Mouse (Mus musculus) large intestine, adult 2 months (tissue): Measurements from ENCODE around the gene Emsy. TPM values are rescaled to one million over a fixed set of nuclear protein-coding genes. Genes with fewer than 3 reads are reported as not detected.

Experiments
- DNase-seq: peaks from one replicate; pipeline ENCODE4 v3.0.0-alpha.2; 2012; ENCODE audit warnings: low read depth, low spot score
- WGBS: fragments of 180-500 bp; shearing (Covaris S2); methylation state at CpG from one replicate; pipeline ENCODE4 v1.1.7; 2018; 5-methylcytosine and 5-hydroxymethylcytosine counted together
- polyA plus RNA-seq: library from polyadenylated mRNA; depleted of rRNA; stranded (reverse); fragments of >200 nt; gene quantifications from 2 replicates; pipeline ENCODE4 v1.2.3, GENCODE M21; 2012; rRNA removed

Gene Emsy
- 8.8 and 14.6 TPM in 2 replicates for polyA plus RNA-seq

DNA sequence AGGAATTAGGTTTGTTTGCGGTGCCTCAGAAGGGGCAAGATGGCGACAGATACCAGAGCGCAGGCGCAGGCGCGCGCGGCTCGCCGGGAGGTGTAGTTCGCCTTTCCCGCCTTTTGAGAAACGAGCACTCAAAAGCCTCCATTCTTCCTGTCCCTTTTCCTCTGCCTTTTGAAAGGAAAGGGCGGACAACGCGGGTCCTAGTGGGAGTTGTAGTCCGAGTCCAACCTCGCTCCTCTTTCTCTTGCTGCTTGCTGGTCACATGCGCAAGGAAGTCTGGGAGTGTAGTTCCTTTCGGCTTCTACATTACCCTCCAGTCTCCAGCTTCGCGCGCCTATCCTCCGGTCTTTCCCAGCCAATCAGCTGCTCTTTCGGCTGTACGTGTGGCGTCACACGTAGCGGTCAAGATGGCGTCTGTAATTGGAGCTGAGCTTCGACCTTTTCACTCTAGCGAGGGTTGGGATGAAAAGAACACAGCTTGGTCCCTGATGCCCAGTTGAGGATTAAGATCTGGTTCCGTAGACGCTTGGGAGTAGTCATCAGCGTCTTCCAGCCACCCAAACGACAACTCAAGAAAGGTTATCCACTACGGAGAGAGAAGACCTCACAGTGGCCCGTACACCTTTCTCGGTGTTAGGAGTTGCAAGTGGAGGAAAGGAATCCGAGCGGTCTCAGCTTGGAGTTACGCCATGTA lies at the start of gene Emsy:
Gene Emsy (minus strand): TSS at position 253 of the 691 bp plus-strand sequence.
- DNase-seq: peak; percentile 94
- under 1% methylated on average over 42 of the region's 42 CpGs for WGBS

DNA sequence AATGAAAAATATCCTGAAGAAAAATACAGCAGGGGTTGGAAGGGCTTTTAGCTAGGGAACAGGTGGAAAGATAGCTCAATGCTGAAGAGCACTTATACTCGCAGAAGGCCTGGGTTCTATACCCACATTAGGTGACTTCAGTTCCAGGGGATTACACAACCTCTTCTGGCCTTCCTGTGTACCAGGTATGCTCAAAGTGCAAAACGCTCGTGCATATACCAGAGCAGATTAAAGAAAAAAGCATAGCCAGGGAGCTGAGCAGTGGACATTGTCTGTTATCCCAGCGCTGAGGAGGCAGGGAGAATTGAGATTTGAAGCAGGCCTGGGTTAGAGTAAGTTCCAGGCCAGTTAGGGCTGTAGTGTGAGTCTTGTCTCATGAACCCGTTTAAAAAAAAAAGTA lies 47.7 kb upstream of the Emsy start:
- WGBS: 25% methylated on average over 5 of the region's 5 CpGs
- DNase-seq: no peak

DNA sequence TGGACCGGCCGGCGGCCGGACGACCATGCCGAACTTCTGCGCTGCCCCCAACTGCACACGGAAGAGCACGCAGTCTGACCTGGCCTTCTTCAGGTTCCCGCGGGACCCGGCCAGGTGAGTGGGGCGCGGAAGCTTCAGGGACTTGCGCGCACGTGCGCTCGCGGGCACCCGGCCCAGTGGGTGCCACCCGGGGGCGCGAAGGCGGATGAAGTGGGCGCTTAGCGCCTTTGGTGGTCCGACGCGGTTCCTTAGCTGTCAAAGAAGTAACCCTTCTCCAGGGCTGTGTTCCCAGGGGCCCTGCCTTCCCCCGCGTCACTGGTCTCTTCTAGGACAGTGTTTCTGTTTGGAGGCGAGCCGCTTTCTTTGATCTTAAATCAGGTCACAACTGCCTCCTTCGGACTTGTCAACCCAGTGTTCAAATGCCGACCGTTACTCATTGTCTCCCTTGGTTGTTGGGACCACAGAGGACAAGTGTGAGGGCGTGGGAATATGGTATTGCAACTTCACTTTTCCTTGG lies 46.8 kb upstream of the Emsy start:
- WGBS: under 1% methylated on average over 38 of the region's 38 CpGs
- DNase-seq: no peak

DNA sequence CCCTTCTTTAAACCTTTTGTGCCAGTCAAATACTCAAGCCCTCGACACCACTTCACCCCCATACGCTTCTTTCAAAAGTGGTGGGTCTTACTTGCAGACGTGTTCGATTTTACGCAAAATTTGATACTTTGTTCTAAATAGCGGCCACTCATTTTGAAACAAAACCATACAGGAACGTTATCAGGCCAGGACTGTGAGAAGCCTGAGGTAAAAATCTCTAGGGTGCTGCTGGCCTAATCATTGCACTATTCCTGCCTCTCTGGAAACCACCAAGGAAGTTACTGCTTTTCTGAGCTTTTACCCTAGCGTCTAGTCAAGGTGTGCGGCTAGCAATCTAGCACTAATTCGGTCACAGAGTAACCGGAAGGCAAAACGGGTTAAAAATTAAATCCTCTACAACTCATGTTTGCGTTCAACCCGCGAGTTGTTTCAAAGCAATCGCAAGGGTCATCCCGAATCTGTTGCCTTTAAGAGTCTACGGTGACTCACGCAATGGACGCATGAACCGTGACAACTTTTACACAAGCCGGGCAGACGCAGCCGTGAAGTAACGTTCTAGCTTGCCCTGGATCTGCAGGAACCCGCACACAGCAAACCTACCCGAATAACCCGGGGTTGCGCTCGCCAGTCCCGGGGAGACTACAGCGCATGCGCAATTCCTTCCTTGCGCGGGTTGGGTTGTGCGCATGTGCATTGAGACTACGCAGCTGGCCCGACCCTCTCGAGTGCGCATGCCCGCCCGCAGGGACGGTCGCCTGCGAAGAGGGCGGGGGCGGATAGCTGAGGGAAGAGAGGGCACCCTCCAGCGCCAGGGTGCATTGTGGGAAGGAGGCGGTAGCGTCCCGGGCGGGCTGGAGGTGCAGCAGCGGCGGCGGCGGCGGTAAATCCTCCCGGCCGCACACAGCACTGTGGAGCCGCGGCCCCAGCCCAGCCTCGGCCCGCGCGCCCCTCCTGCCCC lies 46.0 kb upstream of the Emsy start, which contains the start of gene Thap12:
Gene Thap12 (plus strand): TSS at position 821 of the 958 bp plus-strand sequence.
- WGBS: under 1% methylated on average over 65 of the region's 65 CpGs
- DNase-seq: peak; percentile 93

DNA sequence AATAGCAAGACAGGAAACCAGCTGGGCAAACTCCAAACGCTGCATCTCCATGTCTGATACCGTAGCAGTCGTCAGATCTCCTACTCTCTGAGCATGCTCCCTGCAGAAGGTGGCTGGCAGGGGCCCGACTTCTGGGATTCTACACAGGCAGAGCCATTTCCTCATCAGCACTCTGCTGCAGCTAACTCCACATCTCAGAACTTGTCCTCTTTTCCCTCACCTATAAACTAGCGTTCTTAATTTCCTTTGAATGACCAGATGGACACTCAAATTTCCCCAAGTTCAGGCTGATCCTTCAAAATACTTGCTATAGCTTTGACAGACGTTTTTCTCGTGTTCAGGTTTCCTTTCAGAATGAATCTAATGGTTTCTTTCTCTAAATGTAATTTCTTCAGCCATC lies 45.2 kb upstream of the Emsy start:
- whole genome bisulfite sequencing: 14% methylated on average over 7 of the region's 7 CpGs

DNA sequence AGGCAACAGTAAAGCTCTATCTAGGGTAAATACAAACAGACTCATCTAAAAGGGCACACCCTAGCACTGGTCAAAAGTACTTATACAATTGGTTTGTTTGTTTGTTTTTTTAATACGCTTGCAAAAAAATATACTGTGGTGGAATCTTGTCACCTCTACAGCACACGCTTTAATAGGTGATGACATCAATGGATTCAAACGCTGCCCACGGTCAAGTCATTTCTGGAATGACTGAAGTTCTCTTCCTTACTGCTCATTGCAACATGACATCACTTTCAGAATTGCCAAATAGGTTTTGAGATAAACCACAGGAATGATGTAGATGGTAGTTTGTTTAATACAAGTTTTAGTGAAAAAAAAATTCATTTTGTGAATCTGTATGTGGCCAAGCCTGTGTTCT lies 42.0 kb upstream of the Emsy start:
- 86% methylated on average over 4 of the region's 4 CpGs for WGBS
- DNase-seq: no peak

More for the DNA sequence above, 45.2 kb upstream of the Emsy start:
- DNase-seq: no peak

DNA sequence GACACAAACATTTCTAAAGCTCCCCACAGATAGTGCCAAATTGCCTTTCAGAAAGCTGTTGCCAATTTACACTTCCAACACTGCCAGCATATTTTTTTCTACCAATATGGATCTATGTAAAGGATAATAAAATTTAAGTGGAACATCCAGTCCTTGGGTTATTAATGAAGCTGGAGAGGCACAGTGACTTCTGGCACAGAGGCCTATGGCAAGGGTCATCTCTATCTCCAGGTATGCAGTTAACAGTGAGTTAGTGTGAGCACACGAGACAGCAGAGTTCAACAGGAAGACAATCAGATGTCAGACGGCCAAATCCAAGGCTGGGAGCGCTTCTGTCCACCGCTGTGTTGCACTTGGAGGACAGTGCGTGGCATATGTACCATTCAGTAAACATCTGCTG lies 41.5 kb upstream of the Emsy start:
- DNase-seq: no peak
- WGBS: 59% methylated on average over 5 of the region's 5 CpGs

DNA sequence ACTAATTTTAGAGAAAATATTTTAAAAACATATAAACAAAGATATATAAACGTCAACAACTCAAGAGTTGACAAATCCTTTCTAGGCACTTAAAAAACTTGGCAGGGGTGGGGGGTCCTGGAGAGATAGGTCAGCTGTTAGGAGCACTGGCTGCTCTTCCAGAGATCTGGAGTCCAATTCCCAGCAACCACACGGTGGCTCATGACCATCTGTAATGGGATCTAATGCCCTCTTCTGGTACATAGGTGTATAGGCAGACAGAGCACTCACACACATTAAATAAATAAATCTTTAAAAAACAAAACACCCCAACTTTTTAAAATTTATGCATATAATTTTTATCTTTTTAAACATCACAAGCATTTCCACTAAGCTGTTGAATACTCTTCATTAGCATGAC lies 40.9 kb upstream of the Emsy start:
- 19% methylated on average over 2 of the region's 2 CpGs for WGBS
- DNase-seq: no peak

DNA sequence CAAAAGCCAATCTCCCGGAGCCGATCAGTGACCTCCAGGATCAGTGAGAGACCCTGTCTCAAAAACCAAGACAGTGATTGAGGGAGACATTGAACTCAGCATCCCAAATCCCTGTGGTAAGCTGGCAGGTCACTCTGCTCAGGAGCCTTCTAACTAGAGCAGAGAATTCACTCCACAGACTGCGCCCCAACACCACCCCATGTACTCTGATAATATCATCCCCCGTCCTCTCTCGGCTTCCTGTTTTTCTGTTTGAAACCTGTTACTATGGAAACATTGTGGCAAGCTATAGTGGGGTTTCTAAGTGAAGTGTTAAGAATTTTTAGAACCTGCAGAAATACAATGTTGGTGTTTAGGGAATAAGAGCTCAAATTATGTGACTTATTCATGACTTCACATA lies 37.5 kb upstream of the Emsy start:
- WGBS: 83% methylated on average over 5 of the region's 5 CpGs
- DNase-seq: no peak

DNA sequence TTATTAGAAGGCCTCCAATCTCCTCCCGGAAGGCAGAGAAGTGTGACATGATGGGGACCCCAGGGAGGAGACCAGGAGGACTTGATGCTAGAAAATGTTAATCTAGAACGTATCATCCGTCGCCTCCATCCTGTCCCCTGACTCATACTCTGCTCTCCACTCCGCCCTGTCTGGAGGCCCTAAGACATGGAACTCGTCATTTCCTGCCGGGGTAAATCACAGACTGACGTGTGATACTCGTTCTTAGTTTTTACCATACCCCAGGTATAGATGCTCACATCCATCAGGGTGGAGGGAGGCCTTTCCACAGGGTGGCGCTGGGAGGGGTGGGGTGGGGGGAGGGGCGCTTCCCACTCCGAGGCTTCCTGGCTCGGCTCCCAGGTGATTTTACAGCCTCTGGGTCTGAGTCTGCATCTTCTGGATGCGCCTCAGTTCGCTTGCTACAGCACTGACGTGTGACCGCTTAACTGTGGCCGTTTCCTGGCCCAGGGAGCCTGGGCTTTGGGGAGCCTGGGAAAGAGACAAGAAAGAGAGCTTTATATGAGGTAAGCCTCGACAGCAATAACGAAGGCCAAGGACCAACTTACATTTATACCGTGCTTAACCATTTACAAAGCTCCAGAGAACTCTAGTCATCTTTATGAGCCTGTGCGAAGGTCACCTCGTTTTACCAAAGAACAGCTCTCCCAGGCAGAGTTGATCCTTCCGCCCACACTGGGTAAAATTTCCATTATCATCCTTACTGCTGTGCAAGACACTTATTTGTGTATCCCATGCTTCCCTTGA lies 36.4 kb upstream of the Emsy start:
- 13% methylated on average over 24 of the region's 24 CpGs for WGBS

DNA sequence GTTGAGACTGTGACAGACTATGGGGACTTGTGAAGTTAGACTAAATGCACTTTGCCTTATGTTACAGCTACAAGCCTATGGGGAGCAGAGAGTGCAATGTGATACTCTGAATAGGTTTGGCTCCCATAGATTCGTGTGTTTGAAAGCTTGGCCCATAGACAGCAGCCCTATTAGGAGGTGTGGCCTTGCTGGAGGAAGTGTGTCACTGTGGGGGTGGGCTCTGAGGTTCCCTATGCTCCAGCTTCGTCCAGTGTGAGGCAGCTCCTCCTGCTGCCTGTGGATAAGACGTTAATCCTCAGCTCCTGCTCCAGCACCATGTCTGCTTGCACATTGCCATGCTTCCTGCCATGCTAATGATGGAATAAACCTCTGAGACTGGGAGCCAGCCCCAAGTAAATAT lies 34.2 kb upstream of the Emsy start:
- 28% methylated on average over 3 of the region's 3 CpGs for WGBS
- no peak for DNase-seq

More for the DNA sequence above, 36.4 kb upstream of the Emsy start:
- DNase-seq: peak; percentile 44

DNA sequence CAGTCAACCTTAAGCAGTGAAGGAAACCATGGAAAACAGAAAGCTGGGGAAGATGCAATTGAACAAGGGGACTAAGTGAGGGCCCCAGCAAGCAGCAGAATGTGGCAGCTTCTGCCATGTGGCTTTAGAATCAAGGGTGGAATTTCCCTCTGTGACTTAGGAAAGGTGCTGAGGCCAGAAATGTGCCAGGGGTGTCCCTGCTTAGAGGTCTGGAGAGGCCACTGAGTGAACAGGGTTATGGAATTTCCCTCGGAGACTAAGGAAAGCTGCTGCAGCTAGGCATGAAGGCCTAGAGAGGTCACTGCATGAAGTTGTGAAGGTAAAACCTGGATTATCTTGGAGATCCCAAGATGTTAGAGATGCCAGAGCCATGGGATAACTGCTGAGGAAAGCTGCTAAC lies 33.5 kb upstream of the Emsy start:
- no peak for DNase-seq
- 93% methylated on average over 1 of the region's 1 CpGs for WGBS

DNA sequence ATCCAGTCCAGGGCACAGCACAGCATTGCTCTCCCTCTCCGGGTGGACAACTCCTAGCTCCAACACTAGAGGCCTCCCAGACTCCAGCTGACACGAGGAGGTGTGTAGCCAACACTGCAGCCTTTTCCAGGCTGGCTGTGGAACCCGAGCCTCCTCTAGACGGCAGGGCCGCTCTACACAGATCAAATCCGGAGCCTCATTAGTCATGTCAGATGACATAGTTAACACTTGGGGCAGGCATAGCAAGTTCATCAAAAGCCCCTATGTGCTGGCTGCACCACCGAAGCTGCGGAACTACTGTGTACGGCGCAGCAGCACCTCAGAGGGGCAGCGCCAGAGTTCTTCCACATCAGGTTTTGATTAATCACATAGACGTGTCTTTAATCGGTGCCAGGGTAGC lies 29.3 kb upstream of the Emsy start:
- 47% methylated on average over 13 of the region's 13 CpGs for WGBS
- no peak for DNase-seq

DNA sequence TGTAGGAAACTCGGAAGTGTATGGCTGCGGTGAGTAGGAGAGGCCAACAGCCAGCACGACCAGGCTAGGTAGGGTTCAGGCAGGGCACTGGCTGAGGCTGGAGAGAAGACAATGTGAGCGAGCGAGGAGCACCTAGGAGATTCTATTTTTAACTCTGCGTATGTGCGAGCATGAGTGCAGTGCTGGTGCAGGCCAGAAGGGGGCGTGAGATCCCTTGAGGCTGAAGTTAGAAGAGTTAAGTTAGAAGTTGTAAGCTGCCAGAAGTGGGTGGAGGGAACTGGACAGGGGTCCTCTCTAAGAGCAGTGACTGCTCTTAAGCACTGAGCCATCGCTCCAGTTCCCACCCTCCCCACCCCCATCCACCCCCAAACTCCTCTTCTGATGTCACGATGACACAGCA lies 26.2 kb upstream of the Emsy start:
- 91% methylated on average over 10 of the region's 10 CpGs for WGBS
- DNase-seq: no peak

DNA sequence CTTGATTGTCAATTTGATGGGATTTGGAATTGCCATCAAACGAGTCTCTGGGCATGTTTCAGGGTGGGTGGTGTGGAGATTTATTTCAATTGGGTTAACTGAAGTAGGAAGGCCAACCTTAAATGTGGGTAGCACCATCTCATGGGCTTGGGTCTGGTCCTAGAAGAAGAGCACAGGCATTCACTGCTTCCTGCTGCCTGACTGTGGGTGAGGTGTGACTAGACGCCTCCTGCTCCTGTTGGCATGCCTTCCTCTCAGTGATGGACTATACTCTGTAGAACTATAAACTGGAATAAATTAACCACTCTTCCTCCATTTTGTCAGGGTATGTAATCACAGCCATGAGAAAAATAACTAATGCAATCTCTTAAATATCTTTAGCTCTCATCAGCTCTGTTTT lies 24.1 kb upstream of the Emsy start:
- WGBS: 42% methylated on average over 2 of the region's 2 CpGs
- DNase-seq: no peak

DNA sequence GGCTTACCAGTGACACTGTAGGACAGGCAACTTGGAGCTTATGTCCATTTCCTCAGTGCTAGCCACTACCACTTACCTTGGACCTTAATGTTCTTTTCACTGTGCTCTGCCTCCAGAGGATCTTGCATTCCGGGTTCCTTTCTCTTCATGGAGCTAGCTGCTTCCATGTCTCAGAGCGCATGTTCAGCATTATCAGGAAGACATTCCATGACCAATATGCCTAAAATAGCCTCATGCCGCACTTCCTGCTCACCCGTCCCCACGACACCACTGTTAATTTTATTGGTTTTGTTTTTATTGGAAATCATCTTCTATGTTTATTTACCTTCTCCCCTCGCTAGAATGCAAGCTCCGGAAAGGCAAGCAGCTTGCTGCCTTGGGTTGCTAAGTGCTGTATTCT lies 21.9 kb upstream of the Emsy start:
- no peak for DNase-seq
- WGBS: 27% methylated on average over 7 of the region's 7 CpGs

DNA sequence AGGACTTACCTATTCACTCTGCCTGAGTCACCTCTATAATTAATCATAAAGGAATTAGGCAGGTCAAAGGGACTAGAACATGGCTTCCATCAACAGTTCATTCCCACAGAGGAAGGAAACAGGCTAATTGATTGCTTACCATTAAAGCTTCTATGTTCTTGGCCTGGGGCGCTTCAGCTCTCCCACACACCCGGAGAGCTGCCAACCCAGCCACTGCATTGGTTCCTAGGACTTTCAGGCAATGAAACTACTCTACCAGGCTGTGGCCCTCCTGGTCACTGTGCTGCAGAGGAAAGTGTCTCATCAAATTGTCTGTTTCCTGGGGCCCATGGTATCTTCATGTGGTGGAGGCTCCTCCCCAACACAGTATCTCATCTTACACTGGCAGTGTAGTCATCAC lies 20.9 kb upstream of the Emsy start:
- DNase-seq: no peak
- WGBS: 89% methylated on average over 2 of the region's 2 CpGs

DNA sequence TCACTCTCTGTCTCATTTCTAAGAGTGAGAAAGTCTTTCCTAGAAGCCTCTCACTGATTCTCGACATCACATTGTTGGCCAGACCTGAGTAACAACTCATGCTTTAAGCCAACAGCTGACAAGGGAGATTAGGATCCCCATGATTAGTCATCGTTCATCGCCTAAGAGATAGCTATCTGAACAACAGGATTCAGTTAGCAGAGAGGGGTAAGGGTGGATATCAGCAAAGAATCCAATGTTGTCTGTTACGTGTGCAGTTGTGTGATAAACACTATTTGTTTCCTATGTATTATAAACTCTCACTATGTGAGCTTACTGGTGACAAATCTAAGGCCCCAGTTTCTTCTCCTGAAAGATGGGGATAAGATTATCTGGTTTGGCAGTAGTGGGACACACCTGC lies 17.8 kb upstream of the Emsy start:
- 70% methylated on average over 4 of the region's 4 CpGs for WGBS

DNA sequence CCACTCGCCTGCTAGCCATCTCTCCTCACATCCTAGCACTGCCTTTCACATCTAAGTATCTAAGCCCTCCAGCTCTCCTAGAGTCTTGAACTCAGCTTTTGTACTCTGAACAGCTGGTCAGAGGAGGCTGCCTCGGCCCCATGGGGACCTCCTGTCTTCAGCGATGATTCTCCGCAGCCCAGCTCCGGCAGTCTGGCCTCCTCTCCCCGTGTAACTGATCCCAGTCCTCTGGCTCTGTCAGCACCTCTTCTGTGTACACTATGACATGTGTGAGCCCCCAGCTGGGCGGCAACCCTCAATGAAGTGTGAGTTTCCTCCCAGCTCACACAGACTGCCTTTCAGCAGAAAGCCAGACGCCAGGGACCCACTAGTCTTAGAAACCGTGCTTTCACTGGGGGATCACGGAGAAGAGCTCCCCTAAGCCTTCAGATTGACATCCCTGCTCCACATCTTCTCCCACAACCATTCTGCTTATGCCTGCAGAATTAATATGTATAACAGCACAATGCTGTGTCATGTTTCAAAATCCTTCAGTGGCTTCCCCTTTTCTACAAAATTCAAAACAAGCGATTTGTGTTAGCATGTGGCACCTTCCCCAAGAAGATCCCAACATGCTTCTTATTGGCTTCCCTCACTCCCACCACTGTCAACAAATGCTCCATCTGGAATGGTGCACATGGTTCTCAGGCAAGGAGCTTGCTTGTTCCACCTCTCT lies 15.8 kb upstream of the Emsy start:
- no peak for DNase-seq
- 72% methylated on average over 11 of the region's 11 CpGs for WGBS

More for the DNA sequence above, 17.8 kb upstream of the Emsy start:
- DNase-seq: no peak
